Mouse (Mus musculus): ENCODE measurements around the gene Arhgap23. TPM values are rescaled to one million over a fixed set of nuclear protein-coding genes. Genes with fewer than 3 reads are reported as not detected.

Arhgap23 gene
- polyA plus RNA-seq, 1 experiment from 2014 or later: 5.0 TPM

DNA sequence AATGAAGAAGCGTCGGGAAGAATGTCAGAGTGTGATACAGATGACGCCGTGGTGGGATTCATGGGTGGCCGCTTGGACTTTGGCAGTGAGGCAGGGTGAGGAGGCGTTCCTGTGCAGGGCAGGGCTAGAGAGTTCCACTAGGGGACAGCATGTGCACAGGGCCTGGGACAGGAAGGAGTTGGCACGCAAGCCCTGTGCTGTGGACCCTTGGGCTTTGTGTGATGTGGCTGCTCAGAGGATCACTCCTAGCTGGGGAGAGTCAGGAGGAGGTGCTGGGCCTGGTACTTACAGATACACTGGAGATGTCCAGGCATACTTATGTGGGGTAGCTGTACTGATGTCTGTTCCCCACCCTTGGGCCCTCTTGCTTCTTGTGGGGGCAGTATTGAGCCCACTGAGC lies 54.5 kb downstream of the Arhgap23 start:
- ATAC-seq (replicated peaks; ENCODE audit: low FRiP score, low TSS enrichment, low read depth): no peak
- H3K9ac ChIP-seq (ENCODE audit: low read length): no peak overlapping the region
- DNase-seq (ENCODE audit: low spot score): no peak
- H3K4me3 ChIP-seq (ENCODE audit: low read depth, low read length): no peak overlapping the region
- H3K36me3 ChIP-seq (ENCODE audit: control insufficient read depth, insufficient read depth, low read length): peaks cover 82% of the 10 kb centered on the region
- H3K4me2 ChIP-seq (ENCODE audit: low read length): no peak overlapping the region
- no peak overlapping the region for H3K27ac ChIP-seq (ENCODE audit: low read depth)
- 94% methylated on average over 7 of the region's 7 CpGs for WGBS
- no peaks in the 10 kb centered on the region for H3K27me3 ChIP-seq (replicated peaks; ENCODE audit: control insufficient read depth, insufficient read depth, low read length)
- no peaks in the 10 kb centered on the region for H3K4me1 ChIP-seq (replicated peaks; ENCODE audit: control insufficient read depth, insufficient read depth, low read length)
- no peaks in the 10 kb centered on the region for H3K9me3 ChIP-seq (ENCODE audit: control insufficient read depth, low read length)

DNA sequence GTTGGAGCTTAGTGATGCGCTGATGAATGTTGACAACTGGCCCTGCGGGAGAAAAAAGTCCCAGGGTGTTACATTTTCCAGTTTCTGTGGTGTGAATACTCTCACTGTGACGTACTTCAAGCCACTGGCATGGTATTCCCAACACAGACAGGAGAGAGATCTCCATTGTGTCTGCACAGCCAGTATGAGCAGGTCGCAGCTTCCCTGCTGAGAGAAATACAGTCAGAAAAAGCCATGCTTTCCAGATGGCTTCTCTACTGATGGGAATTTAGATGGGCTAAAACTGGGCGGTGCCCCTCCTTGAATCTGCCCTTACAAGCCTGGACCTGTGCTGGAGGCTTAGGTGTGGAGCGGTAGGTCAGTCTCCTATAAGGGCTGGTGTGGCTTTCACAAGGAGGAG lies 55.9 kb downstream of the Arhgap23 start:
- DNase-seq (ENCODE audit: low spot score): no peak
- Histone ChIP-seq H3K4me2 (ENCODE audit: low read length) (no peak overlapping the region), H3K4me3 (ENCODE audit: low read depth, low read length) (no peak overlapping the region), H3K27me3 (replicated peaks; ENCODE audit: control insufficient read depth, insufficient read depth, low read length) (no peaks in the 10 kb centered on the region), H3K27ac (ENCODE audit: low read depth) (no peak overlapping the region), H3K9ac (ENCODE audit: low read length) (no peak overlapping the region), H3K4me1 (replicated peaks; ENCODE audit: control insufficient read depth, insufficient read depth, low read length) (no peaks in the 10 kb centered on the region), H3K9me3 (ENCODE audit: control insufficient read depth, low read length) (no peaks in the 10 kb centered on the region), H3K36me3 (ENCODE audit: control insufficient read depth, insufficient read depth, low read length) (peaks cover 83% of the 10 kb centered on the region)
- WGBS: 88% methylated on average over 6 of the region's 6 CpGs
- no peak for ATAC-seq (replicated peaks; ENCODE audit: low FRiP score, low TSS enrichment, low read depth)

DNA sequence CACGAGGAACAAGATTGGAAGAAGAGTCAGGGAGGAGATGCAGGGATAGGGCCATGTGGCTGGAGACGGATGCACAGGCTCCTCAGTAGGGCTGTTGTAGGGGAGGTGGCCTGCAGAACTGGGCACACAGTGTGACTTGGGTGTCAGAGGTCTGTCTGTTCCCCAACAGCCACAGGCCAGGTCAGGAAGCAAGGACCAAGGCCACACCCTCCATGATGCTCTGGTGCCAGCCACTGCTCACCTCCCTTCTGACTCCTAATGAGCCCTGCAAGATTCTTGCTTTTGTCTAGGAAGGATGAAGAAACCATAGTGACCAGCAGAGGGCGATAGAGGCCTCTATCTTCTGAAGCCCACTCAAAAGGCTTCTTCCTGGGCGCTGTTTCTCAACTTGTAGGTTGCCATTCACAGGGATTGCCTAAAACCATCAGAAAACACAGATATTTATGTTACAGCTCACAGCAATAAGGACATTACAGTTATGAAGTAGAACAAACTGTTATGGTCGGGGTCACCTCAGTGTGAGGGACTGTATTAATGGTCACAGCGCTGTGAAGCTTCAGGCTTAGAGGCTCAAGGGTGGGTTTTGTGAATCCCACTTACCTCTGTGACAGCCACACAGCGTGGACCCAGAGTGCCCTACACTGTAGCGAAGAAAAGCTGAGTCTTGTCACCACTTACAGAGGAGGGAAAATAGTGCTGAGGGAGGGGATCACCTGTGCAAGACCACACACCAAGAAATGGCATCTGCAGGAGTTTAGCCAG lies 61.2 kb downstream of the Arhgap23 start:
- peak; percentile 86 for DNase-seq (ENCODE audit: low spot score)
- no peaks in the 10 kb centered on the region for H3K27me3 ChIP-seq (replicated peaks; ENCODE audit: control insufficient read depth, insufficient read depth, low read length)
- no peak overlapping the region for H3K4me3 ChIP-seq (ENCODE audit: low read depth, low read length)
- H3K27ac ChIP-seq (ENCODE audit: low read depth): no peak overlapping the region
- ATAC-seq (replicated peaks; ENCODE audit: low FRiP score, low TSS enrichment, low read depth): no peak
- WGBS: 59% methylated on average over 8 of the region's 8 CpGs
- no peak overlapping the region for H3K9ac ChIP-seq (ENCODE audit: low read length)
- H3K36me3 ChIP-seq (ENCODE audit: control insufficient read depth, insufficient read depth, low read length): peaks cover 79% of the 10 kb centered on the region
- H3K4me2 ChIP-seq (ENCODE audit: low read length): no peak overlapping the region
- H3K9me3 ChIP-seq (ENCODE audit: control insufficient read depth, low read length): no peaks in the 10 kb centered on the region
- H3K4me1 ChIP-seq (replicated peaks; ENCODE audit: control insufficient read depth, insufficient read depth, low read length): no peaks in the 10 kb centered on the region

DNA sequence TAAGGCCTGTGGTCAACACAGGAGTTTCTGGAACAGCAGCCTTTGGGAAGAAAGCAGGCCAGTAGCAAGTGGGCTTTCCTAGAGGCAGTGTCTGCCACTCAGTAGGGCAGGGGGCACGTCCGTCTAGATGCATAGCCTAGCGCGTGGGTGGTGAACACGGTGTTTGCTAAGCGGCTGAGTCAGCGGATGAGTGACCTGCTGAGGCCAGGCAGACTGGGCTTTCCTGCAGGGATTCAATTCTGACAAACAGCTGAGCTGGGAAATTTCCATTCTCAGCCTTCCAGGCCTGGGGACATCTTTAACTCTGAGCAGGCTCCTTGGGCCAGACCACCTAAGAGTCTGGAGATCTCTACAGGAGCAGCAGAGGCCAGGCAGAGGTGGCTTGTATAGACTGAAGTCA lies 62.1 kb downstream of the Arhgap23 start:
- Histone ChIP-seq H3K36me3 (ENCODE audit: control insufficient read depth, insufficient read depth, low read length) (peaks cover 76% of the 10 kb centered on the region), H3K9me3 (ENCODE audit: control insufficient read depth, low read length) (no peaks in the 10 kb centered on the region), H3K4me3 (ENCODE audit: low read depth, low read length) (no peak overlapping the region), H3K4me2 (ENCODE audit: low read length) (no peak overlapping the region), H3K27me3 (replicated peaks; ENCODE audit: control insufficient read depth, insufficient read depth, low read length) (no peaks in the 10 kb centered on the region), H3K9ac (ENCODE audit: low read length) (no peak overlapping the region), H3K27ac (ENCODE audit: low read depth) (no peak overlapping the region), H3K4me1 (replicated peaks; ENCODE audit: control insufficient read depth, insufficient read depth, low read length) (no peaks in the 10 kb centered on the region)
- WGBS: 84% methylated on average over 7 of the region's 7 CpGs
- no peak for ATAC-seq (replicated peaks; ENCODE audit: low FRiP score, low TSS enrichment, low read depth)
- DNase-seq (ENCODE audit: low spot score): no peak

GRCm38 (mm10) chr11:97478345-97478744 lies 63.0 kb downstream of the Arhgap23 start:
- H3K4me2 ChIP-seq (ENCODE audit: low read length): no peak overlapping the region
- ATAC-seq (replicated peaks; ENCODE audit: low FRiP score, low TSS enrichment, low read depth) (no peak), DNase-seq (ENCODE audit: low spot score) (no peak)
- no peak overlapping the region for H3K27ac ChIP-seq (ENCODE audit: low read depth)
- no peaks in the 10 kb centered on the region for H3K4me1 ChIP-seq (replicated peaks; ENCODE audit: control insufficient read depth, insufficient read depth, low read length)
- no peaks in the 10 kb centered on the region for H3K27me3 ChIP-seq (replicated peaks; ENCODE audit: control insufficient read depth, insufficient read depth, low read length)
- no peak overlapping the region for H3K4me3 ChIP-seq (ENCODE audit: low read depth, low read length)
- H3K9ac ChIP-seq (ENCODE audit: low read length): no peak overlapping the region
- WGBS: 89% methylated on average over 6 of the region's 6 CpGs
- peaks cover 77% of the 10 kb centered on the region for H3K36me3 ChIP-seq (ENCODE audit: control insufficient read depth, insufficient read depth, low read length)
- no peaks in the 10 kb centered on the region for H3K9me3 ChIP-seq (ENCODE audit: control insufficient read depth, low read length)

- ATAC-seq (replicated peaks; ENCODE audit: low FRiP score, low TSS enrichment, low read depth) (no peak), DNase-seq (ENCODE audit: low spot score) (no peak)
- Histone ChIP-seq H3K9me3 (ENCODE audit: control insufficient read depth, low read length) (no peaks in the 10 kb centered on the region), H3K27ac (ENCODE audit: low read depth) (no peak overlapping the region), H3K36me3 (ENCODE audit: control insufficient read depth, insufficient read depth, low read length) (peaks cover 71% of the 10 kb centered on the region), H3K4me2 (ENCODE audit: low read length) (no peak overlapping the region), H3K4me1 (replicated peaks; ENCODE audit: control insufficient read depth, insufficient read depth, low read length) (no peaks in the 10 kb centered on the region), H3K4me3 (ENCODE audit: low read depth, low read length) (no peak overlapping the region), H3K9ac (ENCODE audit: low read length) (no peak overlapping the region), H3K27me3 (replicated peaks; ENCODE audit: control insufficient read depth, insufficient read depth, low read length) (no peaks in the 10 kb centered on the region)
- 90% methylated on average over 10 of the region's 10 CpGs for WGBS
These were observed 63.8 kb downstream of the Arhgap23 start for GRCm38 (mm10) chr11:97479085-97479484.

DNA sequence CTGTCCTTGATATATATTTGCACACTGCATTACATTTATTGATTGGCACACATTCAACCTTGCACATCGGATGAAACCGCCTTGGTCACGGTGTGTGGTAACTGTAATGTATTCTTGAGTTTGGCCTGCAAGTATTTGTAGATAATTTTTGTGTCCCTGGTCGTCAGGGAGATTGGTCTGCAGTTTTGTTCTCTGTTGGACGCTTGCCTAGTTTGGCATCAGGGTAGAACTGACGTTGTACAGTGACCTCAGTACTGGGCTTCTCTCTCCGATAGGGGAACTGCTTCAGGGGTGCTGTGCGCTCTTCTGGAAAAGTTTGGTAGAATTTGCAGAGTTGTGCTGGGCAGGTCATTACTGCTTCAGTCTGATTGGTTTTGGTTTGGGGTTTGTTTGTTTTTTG lies 64.5 kb downstream of the Arhgap23 start:
- H3K27me3 ChIP-seq (replicated peaks; ENCODE audit: control insufficient read depth, insufficient read depth, low read length): no peaks in the 10 kb centered on the region
- no peak overlapping the region for H3K4me3 ChIP-seq (ENCODE audit: low read depth, low read length)
- no peak overlapping the region for H3K27ac ChIP-seq (ENCODE audit: low read depth)
- no peaks in the 10 kb centered on the region for H3K4me1 ChIP-seq (replicated peaks; ENCODE audit: control insufficient read depth, insufficient read depth, low read length)
- WGBS: 76% methylated on average over 8 of the region's 8 CpGs
- peaks cover 69% of the 10 kb centered on the region for H3K36me3 ChIP-seq (ENCODE audit: control insufficient read depth, insufficient read depth, low read length)
- no peaks in the 10 kb centered on the region for H3K9me3 ChIP-seq (ENCODE audit: control insufficient read depth, low read length)
- no peak for ATAC-seq (replicated peaks; ENCODE audit: low FRiP score, low TSS enrichment, low read depth)
- H3K4me2 ChIP-seq (ENCODE audit: low read length): no peak overlapping the region
- no peak overlapping the region for H3K9ac ChIP-seq (ENCODE audit: low read length)
- no peak for DNase-seq (ENCODE audit: low spot score)

- peaks cover 55% of the 10 kb centered on the region for H3K36me3 ChIP-seq (ENCODE audit: control insufficient read depth, insufficient read depth, low read length)
These were observed 70.3 kb downstream of the Arhgap23 start for GRCm38 (mm10) chr11:97485661-97486060.

DNA sequence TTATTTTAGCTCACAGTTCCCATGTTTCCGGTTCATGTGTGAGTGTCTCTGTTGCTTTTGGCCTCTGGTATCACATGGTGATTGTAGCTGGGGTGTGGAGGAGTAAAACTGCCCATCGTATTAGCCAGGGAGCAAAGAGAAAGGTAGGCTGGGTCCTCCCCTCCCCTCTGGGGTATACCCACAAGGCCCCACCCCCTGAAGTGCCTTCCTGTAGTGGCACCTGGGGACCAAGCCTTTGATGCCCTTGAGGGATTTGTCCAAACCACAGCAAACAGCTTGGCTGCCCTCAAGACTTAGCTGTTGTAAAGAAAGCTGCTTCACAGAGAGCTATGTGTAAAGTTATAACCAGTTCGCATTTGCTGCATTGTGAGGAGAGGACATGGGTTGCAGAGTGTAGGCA lies 72.3 kb downstream of the Arhgap23 start:
- no peak for ATAC-seq (replicated peaks; ENCODE audit: low FRiP score, low TSS enrichment, low read depth)
- peaks cover 66% of the 10 kb centered on the region for H3K36me3 ChIP-seq (ENCODE audit: control insufficient read depth, insufficient read depth, low read length)
- H3K9me3 ChIP-seq (ENCODE audit: control insufficient read depth, low read length): no peaks in the 10 kb centered on the region
- H3K4me1 ChIP-seq (replicated peaks; ENCODE audit: control insufficient read depth, insufficient read depth, low read length): no peaks in the 10 kb centered on the region
- no peak for DNase-seq (ENCODE audit: low spot score)
- H3K4me3 ChIP-seq (ENCODE audit: low read depth, low read length): no peak overlapping the region
- H3K9ac ChIP-seq (ENCODE audit: low read length): no peak overlapping the region
- no peak overlapping the region for H3K4me2 ChIP-seq (ENCODE audit: low read length)
- H3K27ac ChIP-seq (ENCODE audit: low read depth): no peak overlapping the region
- H3K27me3 ChIP-seq (replicated peaks; ENCODE audit: control insufficient read depth, insufficient read depth, low read length): no peaks in the 10 kb centered on the region
- WGBS: 68% methylated on average over 3 of the region's 3 CpGs

More at GRCm38 (mm10) chr11:97485661-97486060, 70.3 kb downstream of the Arhgap23 start:
- Histone ChIP-seq H3K9ac (ENCODE audit: low read length) (no peak overlapping the region), H3K4me1 (replicated peaks; ENCODE audit: control insufficient read depth, insufficient read depth, low read length) (no peaks in the 10 kb centered on the region), H3K4me2 (ENCODE audit: low read length) (no peak overlapping the region), H3K27me3 (replicated peaks; ENCODE audit: control insufficient read depth, insufficient read depth, low read length) (no peaks in the 10 kb centered on the region), H3K9me3 (ENCODE audit: control insufficient read depth, low read length) (no peaks in the 10 kb centered on the region), H3K27ac (ENCODE audit: low read depth) (no peak overlapping the region), H3K4me3 (ENCODE audit: low read depth, low read length) (no peak overlapping the region)
- WGBS: 86% methylated on average over 8 of the region's 8 CpGs
- DNase-seq (ENCODE audit: low spot score) (no peak), ATAC-seq (replicated peaks; ENCODE audit: low FRiP score, low TSS enrichment, low read depth) (no peak)

Measured in intestine, embryonic 14.5 days (tissue).